Mouse (Mus musculus): ENCODE results near the gene Fgfbp1.

DNA sequence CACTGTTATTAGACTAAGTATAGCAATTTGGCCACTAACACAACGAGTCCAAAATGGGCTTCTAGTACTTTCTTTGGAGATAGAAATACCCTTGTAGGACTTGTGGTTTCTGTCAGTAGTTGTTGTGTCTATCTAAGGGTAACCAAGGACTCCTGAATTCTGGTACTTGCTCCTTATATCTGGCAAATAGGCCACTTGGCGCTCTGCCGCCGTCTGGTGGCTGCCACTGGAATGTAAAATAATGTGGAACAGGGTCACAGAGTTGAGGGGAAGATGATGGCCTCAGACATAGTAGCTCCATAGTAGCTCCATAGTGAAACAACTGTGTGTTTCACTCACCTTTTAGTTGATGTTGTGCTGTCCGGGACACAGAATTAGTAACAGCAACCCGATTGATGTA lies 8.7 kb upstream of the Fgfbp1 start:
- peak; percentile 97 for TF ChIP-seq CTCF (conservative IDR thresholded peaks at IDR 0.05 in 1 of 2, IDR thresholded peaks at IDR 0.05 in 1 of 2; ENCODE audit: low read depth in 2 of 2, low read length in 2 of 2)
- TF ChIP-seq EP300 (IDR thresholded peaks at IDR 0.05; ENCODE audit: low read length), result no peak
- TF ChIP-seq E2F4 (IDR thresholded peaks at IDR 0.05; ENCODE audit: insufficient replicate concordance, low read depth, low read length), result no peak
- TF ChIP-seq MAZ (IDR thresholded peaks at IDR 0.05; ENCODE audit: low read depth, low read length), result no peak
- no peak for TF ChIP-seq CHD1 (IDR thresholded peaks at IDR 0.05; ENCODE audit: low read depth, low read length)
- no peak for TF ChIP-seq CHD2 (IDR thresholded peaks at IDR 0.05; ENCODE audit: low read length)
- peak; percentile 91 for TF ChIP-seq ZC3H11A (IDR thresholded peaks at IDR 0.05; ENCODE audit: low read depth, low read length)
- no peak for TF ChIP-seq POLR2A (IDR thresholded peaks at IDR 0.05; ENCODE audit: low read depth, low read length)
- no peak for TF ChIP-seq USF1 (IDR thresholded peaks at IDR 0.05; ENCODE audit: low read depth, low read length)
- no peak for TF ChIP-seq POLR2AphosphoS2 (IDR thresholded peaks at IDR 0.05; ENCODE audit: low read depth, low read length)

All from CH12.LX (cell line).